Mouse (Mus musculus): ENCODE measurements at regions not wholly inside any gene's neighbourhood (a gene's known extent, or its start where the extent isn't known, plus 50 kb on each side); places are given as distances from the start of the nearest gene placed in this dataset.

DNA sequence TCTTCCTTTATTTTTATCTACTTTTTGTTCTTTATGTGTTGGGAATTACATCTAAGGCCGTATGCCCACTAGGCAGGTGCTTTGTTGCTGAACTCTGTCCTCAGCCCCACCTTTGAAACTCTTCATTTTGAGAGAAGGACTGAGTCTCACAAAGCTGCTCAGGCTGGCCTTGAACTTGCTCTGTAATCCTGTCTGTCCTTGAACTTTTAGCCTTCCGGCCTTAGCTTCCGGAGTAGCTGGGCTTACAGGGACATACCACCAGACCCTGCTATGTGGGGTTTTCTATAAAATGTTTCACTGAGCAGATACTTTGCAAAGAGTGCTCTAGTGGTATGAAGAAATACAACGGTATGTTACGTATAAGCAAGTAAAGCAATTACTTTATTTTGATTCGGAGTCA, 62.2 kb upstream of the Hmcn1 start:
- TF ChIP-seq POLR2A (IDR thresholded peaks at IDR 0.05; ENCODE audit: insufficient read length, low read depth), result no peak
- no peak for TF ChIP-seq MYOD1 (IDR thresholded peaks at IDR 0.05; ENCODE audit: control insufficient read depth in 1 of 3, insufficient read length in 2 of 3, low read depth in 2 of 3)
- no peak for TF ChIP-seq POLR2AphosphoS2 (IDR thresholded peaks at IDR 0.05; ENCODE audit: insufficient read length, low read depth)
- TF ChIP-seq REST (IDR thresholded peaks at IDR 0.05; ENCODE audit: insufficient read depth, insufficient read length), result no peak
- no peak for TF ChIP-seq CEBPB (IDR thresholded peaks at IDR 0.05; ENCODE audit: insufficient read depth, poor library complexity, severe bottlenecking)
- no peak for TF ChIP-seq TCF12 (IDR thresholded peaks at IDR 0.05; ENCODE audit: insufficient read depth, poor library complexity, severe bottlenecking)

Data from myocyte (in vitro differentiated cells).